Mouse (Mus musculus): Measurements from ENCODE around the gene Pon1.

DNA sequence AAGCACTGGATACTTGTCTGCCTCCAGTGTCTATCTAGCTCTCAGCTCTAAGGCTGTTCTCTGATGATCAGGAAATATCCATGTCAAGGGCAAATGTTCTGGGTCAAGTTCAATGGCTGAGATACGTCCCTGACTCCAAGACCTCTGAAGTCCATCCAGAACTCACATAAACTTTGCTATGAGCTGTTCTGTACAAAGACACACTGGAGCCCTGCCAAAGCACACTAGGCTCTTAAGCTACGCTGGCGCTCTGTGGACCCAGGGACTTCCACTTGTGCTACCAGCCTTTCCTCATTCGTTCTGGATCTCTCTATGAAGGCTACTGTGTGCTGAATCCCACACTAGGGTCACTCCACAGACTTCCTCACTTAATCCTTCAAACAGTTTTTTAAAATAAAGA lies 4.2 kb downstream of the Pon1 start:
- TF ChIP-seq CTCF (IDR thresholded peaks at IDR 0.05; ENCODE audit: low read depth, low read length) (no peak), POLR2A (IDR thresholded peaks at IDR 0.05; ENCODE audit: extremely low read depth, insufficient read depth, low read length) (no peak)
